Comparison of ENCODE assay signal across 8 mouse cellular contexts in the genomic region with DNA sequence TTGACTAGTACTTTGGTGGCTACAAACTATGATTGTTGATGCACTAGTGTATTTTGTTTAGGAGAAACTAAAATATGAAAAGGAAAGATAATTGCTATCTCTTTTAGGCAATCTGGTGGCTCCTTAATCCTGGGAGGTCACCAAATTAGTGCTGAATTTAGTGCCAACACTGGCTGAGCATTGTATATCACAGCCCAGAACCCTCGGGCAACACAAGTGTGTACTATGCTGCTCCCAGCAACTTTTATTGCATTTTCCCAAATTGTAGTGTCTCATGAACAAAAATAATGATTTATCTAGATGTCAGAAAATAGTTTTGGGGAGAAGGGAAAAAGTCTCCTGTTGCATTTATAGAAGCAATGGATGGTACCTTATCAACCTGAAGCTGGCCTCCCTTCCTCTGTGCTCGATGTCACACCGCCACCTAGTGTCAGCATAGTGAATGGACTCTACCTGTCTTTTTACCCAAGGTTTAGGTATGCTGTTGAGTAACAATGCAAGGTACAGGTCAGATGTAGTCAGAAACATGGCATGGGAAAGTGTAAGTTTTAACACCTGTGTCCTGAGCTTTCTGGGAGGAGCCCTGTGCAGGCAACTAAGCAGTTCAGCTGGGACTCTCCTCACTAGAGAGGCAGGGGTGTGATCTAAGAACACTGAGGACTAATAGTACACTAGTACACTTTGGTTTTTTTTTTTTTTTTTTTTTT. TPM values are rescaled to one million over a fixed set of nuclear protein-coding genes. Genes with fewer than 3 reads are reported as not detected.
DNase-seq lines count a peak whose midpoint lies in the region; ATAC-seq lines count a peak whose summit lies in the region.

No protein-coding gene starts in this region.

- no peak overlapping the region for H3K4me3 ChIP-seq in heart, embryonic 16.5 days (ENCODE audit: low read length)
- H3K4me3 ChIP-seq in liver, embryonic 16.5 days (ENCODE audit: low read depth, low read length) = no peak overlapping the region
- no peak overlapping the region for H3K4me3 ChIP-seq in neural tube, embryonic 14.5 days (ENCODE audit: low read depth, low read length)

- 0 out of 2 replicates have a peak, but pooled peaks have one; percentile 41 for ATAC-seq in heart, embryonic 16.5 days (replicated peaks; ENCODE audit: extremely low read depth, insufficient read depth, low FRiP score)
- peak; percentile 66 for ATAC-seq in liver, embryonic 16.5 days (ENCODE audit: low read depth)
- peak; percentile 88 for ATAC-seq in neural tube, embryonic 14.5 days (ENCODE audit: low read depth)

- H3K36me3 ChIP-seq in heart, embryonic 16.5 days (ENCODE audit: control insufficient read depth, insufficient read depth) = no peaks in the 10 kb centered on the region
- no peaks in the 10 kb centered on the region for H3K36me3 ChIP-seq in liver, embryonic 16.5 days (ENCODE audit: control insufficient read depth, insufficient read depth)
- H3K36me3 ChIP-seq in neural tube, embryonic 14.5 days (ENCODE audit: control insufficient read depth, insufficient read depth, low read length) = no peaks in the 10 kb centered on the region

- H3K9ac ChIP-seq in heart, embryonic 16.5 days (ENCODE audit: low read length) = no peak overlapping the region
- H3K9ac ChIP-seq in liver, embryonic 16.5 days (ENCODE audit: low read depth, low read length) = no peak overlapping the region
- no peak overlapping the region for H3K9ac ChIP-seq in neural tube, embryonic 14.5 days (replicated peaks; ENCODE audit: low read depth, low read length)

- H3K9me3 ChIP-seq in heart, embryonic 16.5 days (replicated peaks; ENCODE audit: control insufficient read depth, low read length) = no peaks in the 10 kb centered on the region
- no peaks in the 10 kb centered on the region for H3K9me3 ChIP-seq in liver, embryonic 16.5 days (replicated peaks; ENCODE audit: control insufficient read depth, low read length)
- no peaks in the 10 kb centered on the region for H3K9me3 ChIP-seq in neural tube, embryonic 14.5 days (ENCODE audit: control insufficient read depth, low read length)

- DNase-seq in A20 (ENCODE audit: low read depth, low spot score) = peak; percentile 75
- DNase-seq in adrenal gland, adult 18-20 months (ENCODE audit: low spot score in 2 of 2) = peak; percentile 66 to 73
- peak; percentile 86 for DNase-seq in embryo, embryonic 10 days (ENCODE audit: low spot score)
- peak; percentile 73 to 85 for DNase-seq in kidney, postnatal 25 days
- DNase-seq in thymus, postnatal 10 days (ENCODE audit: low spot score in 2 of 2) = peak; percentile 28 to 74

- H3K27me3 ChIP-seq in heart, embryonic 16.5 days (ENCODE audit: control insufficient read depth, insufficient read depth, low read length) = no peaks in the 10 kb centered on the region
- H3K27me3 ChIP-seq in liver, embryonic 16.5 days (ENCODE audit: control insufficient read depth, insufficient read depth, low read depth, low read length) = no peaks in the 10 kb centered on the region
- no peaks in the 10 kb centered on the region for H3K27me3 ChIP-seq in neural tube, embryonic 14.5 days (ENCODE audit: control insufficient read depth, insufficient read depth, low read length)

- no peak overlapping the region for H3K27ac ChIP-seq in heart, embryonic 16.5 days (ENCODE audit: low read length)
- no peak overlapping the region for H3K27ac ChIP-seq in liver, embryonic 16.5 days (ENCODE audit: low read length)
- no peak overlapping the region for H3K27ac ChIP-seq in neural tube, embryonic 14.5 days (ENCODE audit: low read depth, low read length)

- peaks cover 15% of the 10 kb centered on the region for H3K4me1 ChIP-seq in heart, embryonic 16.5 days (ENCODE audit: control insufficient read depth, insufficient read depth, low read length)
- peaks cover 10% of the 10 kb centered on the region; the same call in 1 of the 2 replicates for H3K4me1 ChIP-seq in liver, embryonic 16.5 days (ENCODE audit: control insufficient read depth, low read depth, low read length)
- no peaks in the 10 kb centered on the region for H3K4me1 ChIP-seq in neural tube, embryonic 14.5 days (ENCODE audit: control insufficient read depth, insufficient read depth, low read length)

- WGBS in heart, embryonic 16.5 days = 25% methylated on average over 3 of the region's 3 CpGs
- 30% methylated on average over 3 of the region's 3 CpGs for WGBS in liver, embryonic 16.5 days (ENCODE audit: insufficient replicate concordance)
- 22% methylated on average over 3 of the region's 3 CpGs for WGBS in neural tube, embryonic 14.5 days

- H3K4me2 ChIP-seq in heart, embryonic 16.5 days (ENCODE audit: low read depth, low read length) = no peak overlapping the region
- no peak overlapping the region for H3K4me2 ChIP-seq in liver, embryonic 16.5 days (ENCODE audit: low read depth, low read length)
- no peak overlapping the region for H3K4me2 ChIP-seq in neural tube, embryonic 14.5 days (ENCODE audit: low read depth, low read length)

RNA-seq across cellular contexts. Expression of gene Arhgap32, which starts 43.1 kb away (rescaled TPM):
- total RNA-seq in adrenal gland, adult 18-20 months (2021) = 10 to 100 TPM; 55.3 to 74.8 TPM
- polyA plus RNA-seq in heart, embryonic 16.5 days (2015; fragmentation: Nextera tagmentation; extraction: Ambion mirVana) = 2.3 and 2.8 TPM in 2 replicates
- polyA plus RNA-seq in liver, embryonic 16.5 days (2015; fragmentation: Nextera tagmentation; extraction: Ambion mirVana) = 0.32 and 0.57 TPM in 2 replicates
- 15.8 and 20.8 TPM in 2 replicates for polyA plus RNA-seq in neural tube, embryonic 14.5 days (2014; fragmentation: Nextera tagmentation; extraction: Ambion mirVana)
